Mouse (Mus musculus): Measurements from ENCODE around the gene Nemf. TPM values are rescaled to one million over a fixed set of nuclear protein-coding genes. Genes with fewer than 3 reads are reported as not detected.
"Not testable (repeated sequence)": the region's sequence is repeated elsewhere in the genome, so short reads cannot be mapped to it uniquely, and the experiment has no call there.

The Nemf gene
- polyA plus RNA-seq (2017; shearing (Covaris generic)), result 100 to 1,000 TPM; 163 to 169 TPM

GRCm38 (mm10) chr12:69356546-69357299 lies at the start of gene Nemf:
Gene Nemf, minus strand, starts transcription at chr12:69357165.
- ATAC-seq, result peak; percentile 33

GRCm38 (mm10) chr12:69402594-69403167 lies 45.7 kb upstream of the Nemf start:
- peak; percentile 64 for ATAC-seq

- no peak for ATAC-seq
These were observed 45.1 kb upstream of the Nemf start for GRCm38 (mm10) chr12:69402100-69402499.

GRCm38 (mm10) chr12:69400871-69401286 lies 43.9 kb upstream of the Nemf start:
- peak; percentile 43 for ATAC-seq

- peak; percentile 62 for ATAC-seq
These were observed 43.4 kb upstream of the Nemf start for GRCm38 (mm10) chr12:69400367-69400766.

GRCm38 (mm10) chr12:69394456-69394855 lies 37.5 kb upstream of the Nemf start:
- ATAC-seq, result no peak

- ATAC-seq, result no peak
These were observed 36.1 kb upstream of the Nemf start for GRCm38 (mm10) chr12:69393076-69393475.

GRCm38 (mm10) chr12:69390000-69390698 lies 33.2 kb upstream of the Nemf start:
- no peak for ATAC-seq

GRCm38 (mm10) chr12:69389273-69389938 lies 32.4 kb upstream of the Nemf start:
- no peak for ATAC-seq

- no peak for ATAC-seq
These were observed 31.4 kb upstream of the Nemf start for GRCm38 (mm10) chr12:69388321-69388869.

- peak; percentile 9 for ATAC-seq
These were observed 29.3 kb upstream of the Nemf start for GRCm38 (mm10) chr12:69386281-69386732.

GRCm38 (mm10) chr12:69385542-69386280 lies 28.7 kb upstream of the Nemf start:
- ATAC-seq, result peak; percentile 97

- no peak for ATAC-seq
These were observed 27.6 kb upstream of the Nemf start for GRCm38 (mm10) chr12:69384606-69385005.

GRCm38 (mm10) chr12:69382880-69383279 lies 25.9 kb upstream of the Nemf start:
- no peak for ATAC-seq

GRCm38 (mm10) chr12:69378558-69379454 lies 21.8 kb upstream of the Nemf start:
- peak; percentile 7 for ATAC-seq

- ATAC-seq, result not testable (repeated sequence)
These were observed 20.7 kb upstream of the Nemf start for GRCm38 (mm10) chr12:69377636-69378035.

- ATAC-seq, result no peak
These were observed 20.2 kb upstream of the Nemf start for GRCm38 (mm10) chr12:69377188-69377587.

- ATAC-seq, result no peak
These were observed 19.2 kb upstream of the Nemf start for GRCm38 (mm10) chr12:69376132-69376531.

GRCm38 (mm10) chr12:69373850-69374766 lies 17.1 kb upstream of the Nemf start:
- ATAC-seq, result no peak
